Mouse (Mus musculus) small intestine, adult 2 months (tissue): ENCODE data around the gene Maml2.

Experiments
- CTCF ChIP-seq: fragments of 200-500 bp; IDR thresholded peaks from 2 replicates; pipeline ENCODE4 v1.5.1; 2012; ENCODE audit warnings: low read depth, mild to moderate bottlenecking, control low read depth, inconsistent platforms, low read length, moderate library complexity, mixed read lengths; ENCODE audit not compliant: insufficient replicate concordance, insufficient read length; ENCODE audit errors: extremely low read depth
- POLR2A ChIP-seq: fragments of 200-500 bp; IDR thresholded peaks from 2 replicates; pipeline ENCODE4 v1.6.1; 2012; ENCODE audit warnings: low read depth, mild to moderate bottlenecking, control low read depth, inconsistent platforms, low read length, moderate library complexity

GRCm38 (mm10) chr9:13483199-13484068 lies 185.7 kb downstream of the Maml2 start:
- TF ChIP-seq CTCF (no peak), POLR2A (no peak)
